Mouse (Mus musculus) neutrophil, adult 59 days (primary cell): ENCODE data around the gene Etfb. TPM values are rescaled to one million over a fixed set of nuclear protein-coding genes. Genes with fewer than 3 reads are reported as not detected.

Experiments
- total RNA-seq, 2 experiments: library from RNA; stranded (reverse); gene quantifications; 1 replicate in 1 of 2; 2 replicates in 1 of 2; pipeline ENCODE4 v1.2.4; 2023

Etfb gene
- total RNA-seq = 10 to 100 TPM; 58.6 to 71.6 TPM

DNA sequence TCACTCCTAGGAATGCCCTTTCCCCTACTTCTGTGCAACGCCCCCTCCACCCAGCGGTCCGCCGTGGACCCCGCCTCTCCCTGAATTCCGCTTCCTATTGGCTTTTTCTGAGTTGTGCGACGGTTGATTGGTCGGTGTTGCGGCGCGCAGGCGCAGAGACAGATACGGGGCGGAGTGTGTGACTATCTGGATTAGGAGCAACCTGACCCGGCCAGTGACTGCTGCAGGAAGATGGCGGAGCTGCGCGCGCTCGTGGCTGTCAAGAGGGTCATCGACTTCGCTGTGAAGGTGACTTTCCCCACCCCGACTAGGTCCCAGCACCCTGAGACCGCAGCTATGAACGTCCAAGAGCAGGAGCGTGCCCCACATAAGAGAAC, at the start of gene Etfb, which contains the start of gene Gm45233:
Gene Etfb (plus strand): TSS at position 167 of the 377 bp plus-strand sequence.
Gene Gm45233 (plus strand): TSS at position 212 of the 377 bp plus-strand sequence.

DNA sequence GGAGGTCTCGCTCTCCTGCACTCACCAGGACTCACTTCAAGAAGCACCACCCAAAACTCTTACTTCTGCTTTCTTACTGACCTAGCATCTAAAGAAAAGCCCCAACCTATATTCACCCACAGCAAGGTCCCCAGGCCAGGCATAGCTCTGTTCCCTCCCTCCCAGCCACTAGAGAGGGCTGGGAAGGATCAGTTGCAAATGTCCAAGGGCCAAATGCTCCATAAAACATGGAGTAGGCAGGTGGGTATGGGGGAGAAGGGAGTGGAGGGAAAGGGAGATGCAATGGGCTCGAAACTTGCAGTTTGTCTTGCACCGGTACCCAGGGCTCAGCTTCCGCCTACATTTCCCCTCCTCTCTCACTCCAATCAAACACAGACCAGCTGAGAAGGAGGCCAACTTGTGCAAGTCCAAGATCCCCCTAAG, 35.7 kb upstream of the Etfb start, which contains the start of gene Siglecg:
Gene Siglecg (plus strand): TSS at position 74 of the 423 bp plus-strand sequence.

DNA sequence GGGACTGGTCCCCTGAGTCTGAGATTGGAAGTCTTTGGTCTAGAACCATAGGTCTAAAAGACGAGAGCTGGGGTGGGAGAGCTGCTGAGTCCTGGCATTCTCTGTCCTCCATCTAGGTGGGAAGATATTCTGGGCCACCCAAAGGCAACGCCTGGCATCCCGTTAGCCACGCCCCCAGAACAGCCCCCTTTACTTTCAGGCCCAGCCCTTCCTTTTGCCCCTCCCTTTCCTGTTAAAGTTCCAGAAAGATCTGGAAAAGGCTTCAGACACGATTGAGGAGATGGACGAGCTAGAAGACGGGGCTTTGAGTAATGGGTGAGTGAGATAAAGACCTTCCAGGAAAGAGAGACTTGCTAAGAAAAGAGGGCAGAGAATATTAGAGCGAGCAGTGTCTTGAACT, 16.5 kb upstream of the Etfb start, which contains the start of gene Lim2:
Gene Lim2 (plus strand): TSS at position 265 of the 400 bp plus-strand sequence.

DNA sequence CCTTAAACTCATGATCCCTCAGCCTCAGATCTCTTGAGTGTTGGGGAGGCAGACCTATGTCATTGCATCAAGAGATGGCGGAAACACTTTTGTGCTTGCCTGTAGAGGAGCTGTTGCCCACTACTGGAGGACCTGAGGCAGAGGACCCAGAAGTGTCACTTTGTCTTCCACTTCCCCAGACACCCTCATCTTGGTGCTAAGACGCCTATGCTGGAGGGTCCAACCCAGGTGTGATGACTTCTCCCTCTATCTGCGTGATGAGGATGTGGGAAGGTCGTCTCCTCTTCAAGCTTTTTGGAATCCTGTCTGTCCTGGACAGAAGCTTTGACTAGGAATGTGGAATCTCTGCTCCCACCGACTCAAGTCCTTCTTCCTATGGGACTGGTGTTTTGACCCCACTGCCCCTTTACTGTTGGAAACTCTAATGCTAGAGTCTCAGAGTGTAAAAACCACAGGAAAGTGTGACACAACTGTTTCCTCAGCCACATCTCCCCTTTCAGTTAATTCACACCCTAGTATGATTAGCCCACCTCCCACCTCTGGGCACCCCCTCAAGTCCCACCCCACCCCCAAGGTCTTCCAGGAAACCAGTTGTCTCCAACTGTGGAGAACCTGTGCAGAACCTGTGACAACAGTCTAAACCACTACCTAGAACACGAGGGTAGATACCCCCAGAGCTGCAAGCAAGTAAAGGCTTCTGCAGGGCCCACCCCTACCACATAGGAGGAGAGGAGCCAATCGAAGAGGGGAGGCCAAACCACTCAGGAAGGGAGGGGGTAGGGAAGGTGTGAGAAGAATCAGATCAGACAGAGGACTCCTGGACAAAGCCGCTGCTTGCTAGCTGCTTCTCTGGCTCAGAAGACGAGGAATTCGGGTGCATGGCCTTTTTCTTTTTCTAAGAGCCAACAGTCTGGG, 7.3 kb upstream of the Etfb start, which contains the start of gene Nkg7:
Gene Nkg7 (plus strand): TSS at position 733 of the 915 bp plus-strand sequence.

DNA sequence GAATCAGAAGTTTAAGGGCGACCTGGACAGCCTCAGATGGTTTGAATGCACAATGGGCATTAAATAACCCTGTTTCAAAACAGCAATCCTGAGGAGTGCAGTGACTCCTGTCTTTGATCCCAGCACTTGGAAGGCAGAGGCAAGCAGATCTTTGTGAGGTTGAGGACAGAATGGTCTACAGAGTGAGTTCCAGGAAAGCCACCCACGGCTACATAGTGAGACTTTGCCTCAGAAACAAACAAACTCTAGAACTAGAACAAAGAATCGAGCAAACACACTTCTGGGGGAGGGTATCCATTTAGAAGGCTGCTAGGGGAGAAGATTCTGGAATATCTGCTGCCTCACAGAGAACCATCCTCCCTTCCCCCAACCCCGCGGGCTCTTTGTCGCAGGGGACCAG, 3.4 kb upstream of the Etfb start, which contains the start of gene Cldnd2:
Gene Cldnd2 (plus strand): TSS at position 301 of the 400 bp plus-strand sequence.

DNA sequence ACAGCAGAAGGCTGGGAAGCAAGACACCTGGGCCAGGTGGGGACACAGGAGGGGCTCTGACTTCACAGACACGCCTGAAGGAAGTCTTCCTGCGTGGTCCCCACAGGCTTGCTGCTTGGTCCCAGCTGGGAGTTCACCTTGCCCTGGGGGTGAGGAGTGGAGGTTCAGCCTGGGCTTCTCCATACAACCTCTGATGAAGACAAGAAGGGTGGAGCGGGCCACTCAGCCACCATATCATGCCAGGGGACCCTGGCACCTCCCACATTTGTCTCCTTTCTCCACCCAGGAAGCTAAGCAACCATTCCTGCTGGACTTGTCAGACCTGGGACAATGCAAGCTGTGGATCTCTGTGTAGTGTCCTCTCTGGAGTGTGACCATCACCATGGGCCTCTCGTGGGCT, 19.0 kb downstream of the Etfb start, which contains the start of gene Vsig10l:
Gene Vsig10l (plus strand): TSS at position 301 of the 400 bp plus-strand sequence.

DNA sequence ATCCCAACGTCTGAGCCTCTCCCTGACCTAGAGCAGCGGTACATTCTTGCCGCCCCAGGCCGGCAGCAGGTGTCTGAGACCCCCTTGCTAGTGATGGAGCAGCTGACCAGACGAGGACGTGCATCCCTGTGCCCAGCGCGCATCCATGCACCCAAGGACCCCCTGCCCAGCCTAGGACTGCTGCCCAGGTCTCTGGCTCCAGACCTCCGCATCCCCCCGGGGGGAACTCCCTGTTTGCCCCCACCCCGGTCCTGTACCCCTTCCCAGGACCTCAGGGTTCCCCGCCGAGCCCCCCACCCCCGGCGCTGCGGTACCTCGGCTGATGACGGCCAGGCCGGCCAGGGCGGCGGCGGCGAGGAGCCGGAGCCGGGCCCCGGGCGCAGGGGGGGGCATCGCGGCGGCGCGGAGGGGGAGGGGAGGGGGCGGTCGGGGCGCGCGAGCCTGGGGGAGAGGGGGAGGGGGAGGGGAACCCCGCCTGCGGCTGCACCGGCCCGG, 45.8 kb downstream of the Etfb start, which contains the start of gene Iglon5:
Gene Iglon5 (minus strand): TSS at position 445 of the 495 bp plus-strand sequence.

Other genes with a start within 250 kb of the Etfb start
- 10 to 100 TPM; 19.2 to 19.8 TPM for gene Zfp715, start 130.8 kb upstream of the Etfb start, total RNA-seq
- 10 to 100 TPM; 10.6 to 12.0 TPM for gene Siglecf, start 92.7 kb upstream of the Etfb start, total RNA-seq
- gene Siglecg, start 35.9 kb upstream of the Etfb start, total RNA-seq = 10 to 100 TPM; 55.9 to 59.4 TPM
- gene Lim2, start 16.4 kb upstream of the Etfb start, total RNA-seq = not detected
- gene Nkg7, start 7.0 kb upstream of the Etfb start, total RNA-seq = 10 to 100 TPM; 31.3 to 31.9 TPM
- gene Cldnd2, start 3.3 kb upstream of the Etfb start, total RNA-seq = under 1 TPM in 1 of 2 experiments, not detected in 1; 0.62 TPM
- not detected for gene Gm45233, start within 50 bp of the Etfb start, total RNA-seq
- 10 to 100 TPM in 1 of 2 experiments, 1 to 10 TPM in 1; 8.3 to 14.7 TPM for gene Vsig10l, start 19.1 kb downstream of the Etfb start, total RNA-seq
- not detected for gene Iglon5, start 46.0 kb downstream of the Etfb start, total RNA-seq
- under 1 TPM in 1 of 2 experiments, not detected in 1; 0.18 TPM for gene 4931406B18Rik, start 61.9 kb downstream of the Etfb start, total RNA-seq
- gene Cd33, start 100.3 kb downstream of the Etfb start, total RNA-seq = 100 to 1,000 TPM; 465 to 478 TPM
- 1 to 10 TPM; 2.5 to 3.0 TPM for gene Zfp658, start 118.2 kb downstream of the Etfb start, total RNA-seq
- 10 to 100 TPM; 10.9 to 12.6 TPM for gene Zfp719, start 135.5 kb downstream of the Etfb start, total RNA-seq
- gene Zfp819, start 163.1 kb downstream of the Etfb start, total RNA-seq = under 1 TPM; 0.62 to 0.78 TPM
- not detected for gene Ceacam18, start 190.6 kb downstream of the Etfb start, total RNA-seq
- gene Siglece, start 216.1 kb downstream of the Etfb start, total RNA-seq = 100 to 1,000 TPM; 152 to 169 TPM
- gene Ctu1, start 227.9 kb downstream of the Etfb start, total RNA-seq = 1 to 10 TPM; 2.7 to 4.6 TPM
- not detected for gene Klk14, start 246.3 kb downstream of the Etfb start, total RNA-seq